Mouse (Mus musculus): ENCODE measurements at regions not wholly inside any gene's neighbourhood (a gene's known extent, or its start where the extent isn't known, plus 50 kb on each side); places are given as distances from the start of the nearest gene placed in this dataset.

DNA sequence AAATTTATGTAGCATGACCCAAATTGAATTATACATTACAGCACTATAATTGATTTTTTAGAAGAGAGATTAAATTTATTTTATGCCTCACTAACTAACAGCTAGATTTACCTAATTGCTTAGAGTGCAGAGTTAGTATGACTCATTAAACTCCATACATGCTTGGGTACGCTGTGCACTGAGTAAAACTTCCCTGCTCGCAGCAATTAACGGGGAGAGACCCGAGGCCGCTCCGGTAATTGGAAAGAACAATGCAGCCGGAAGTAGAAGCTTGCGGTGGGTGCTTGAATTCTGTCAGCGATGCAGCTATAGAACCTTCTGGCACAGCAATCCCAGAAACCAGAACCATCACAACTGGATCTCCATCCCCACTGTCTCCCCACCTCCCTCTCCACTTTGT, 261.8 kb downstream of the Tle3 start:
- no peak overlapping the region for H3K9ac ChIP-seq (ENCODE audit: low read depth, low read length)
- no peak overlapping the region for H3K4me3 ChIP-seq (ENCODE audit: low read depth, low read length)
- WGBS = 62% methylated on average over 9 of the region's 9 CpGs
- DNase-seq (ENCODE audit: low spot score) (peak; percentile 61), ATAC-seq (ENCODE audit: low read depth) (no peak; the same call in 1 of the 2 replicates)
- no peaks in the 10 kb centered on the region for H3K4me1 ChIP-seq (ENCODE audit: control insufficient read depth, insufficient read depth, low read length)
- H3K27me3 ChIP-seq (replicated peaks; ENCODE audit: control insufficient read depth, insufficient read depth, low read length) = no peaks in the 10 kb centered on the region; the same call in 1 of the 2 replicates
- H3K27ac ChIP-seq (replicated peaks; ENCODE audit: low read depth, low read length) = no peak overlapping the region
- no peaks in the 10 kb centered on the region for H3K36me3 ChIP-seq (ENCODE audit: control insufficient read depth, insufficient read depth, low read length)
- H3K4me2 ChIP-seq (ENCODE audit: low read depth, low read length) = no peak overlapping the region
- H3K9me3 ChIP-seq (ENCODE audit: control insufficient read depth, low read length) = no peaks in the 10 kb centered on the region

DNA sequence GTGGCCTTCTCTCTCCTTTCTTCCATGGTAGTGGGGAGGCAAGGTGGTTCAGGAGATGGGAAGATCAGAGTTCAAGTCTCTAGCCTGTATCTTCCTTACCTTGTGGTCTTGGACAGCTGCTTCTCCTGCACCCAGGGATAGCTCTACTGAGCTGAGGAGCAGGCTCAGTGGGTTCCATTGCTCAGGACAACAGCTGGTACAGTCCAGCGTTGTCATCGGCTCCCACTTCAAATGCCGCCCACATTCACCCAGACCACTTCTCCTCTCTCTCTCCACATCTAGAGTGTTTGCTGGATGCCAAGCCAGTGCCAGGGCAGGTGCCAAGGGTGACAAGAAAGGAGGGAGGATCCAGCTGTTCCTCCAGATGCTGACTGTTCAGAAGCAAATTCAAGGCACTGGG, 260.4 kb downstream of the Tle3 start:
- H3K27ac ChIP-seq (replicated peaks; ENCODE audit: low read depth, low read length) = no peak overlapping the region
- H3K4me2 ChIP-seq (ENCODE audit: low read depth, low read length) = no peak overlapping the region
- WGBS = 98% methylated on average over 3 of the region's 3 CpGs
- ATAC-seq (ENCODE audit: low read depth) (no peak), DNase-seq (ENCODE audit: low spot score) (no peak)
- no peaks in the 10 kb centered on the region for H3K9me3 ChIP-seq (ENCODE audit: control insufficient read depth, low read length)
- H3K4me1 ChIP-seq (ENCODE audit: control insufficient read depth, insufficient read depth, low read length) = no peaks in the 10 kb centered on the region
- H3K27me3 ChIP-seq (replicated peaks; ENCODE audit: control insufficient read depth, insufficient read depth, low read length) = no peaks in the 10 kb centered on the region; the same call in 1 of the 2 replicates
- H3K36me3 ChIP-seq (ENCODE audit: control insufficient read depth, insufficient read depth, low read length) = no peaks in the 10 kb centered on the region
- no peak overlapping the region for H3K4me3 ChIP-seq (ENCODE audit: low read depth, low read length)
- no peak overlapping the region for H3K9ac ChIP-seq (ENCODE audit: low read depth, low read length)

- ATAC-seq (ENCODE audit: low read depth) = no peak
- Histone ChIP-seq H3K9ac (ENCODE audit: low read depth, low read length) (no peak overlapping the region), H3K4me2 (ENCODE audit: low read depth, low read length) (no peak overlapping the region), H3K27ac (replicated peaks; ENCODE audit: low read depth, low read length) (no peak overlapping the region), H3K27me3 (replicated peaks; ENCODE audit: control insufficient read depth, insufficient read depth, low read length) (no peaks in the 10 kb centered on the region; the same call in 1 of the 2 replicates), H3K36me3 (ENCODE audit: control insufficient read depth, insufficient read depth, low read length) (no peaks in the 10 kb centered on the region), H3K4me3 (ENCODE audit: low read depth, low read length) (no peak overlapping the region), H3K4me1 (ENCODE audit: control insufficient read depth, insufficient read depth, low read length) (no peaks in the 10 kb centered on the region), H3K9me3 (ENCODE audit: control insufficient read depth, low read length) (no peaks in the 10 kb centered on the region)
- WGBS = 70% methylated on average over 7 of the region's 7 CpGs
- DNase-seq (ENCODE audit: low spot score) = no peak
Observed at GRCm38 (mm10) chr9:61631097-61631496, 258.9 kb downstream of the Tle3 start.

DNA sequence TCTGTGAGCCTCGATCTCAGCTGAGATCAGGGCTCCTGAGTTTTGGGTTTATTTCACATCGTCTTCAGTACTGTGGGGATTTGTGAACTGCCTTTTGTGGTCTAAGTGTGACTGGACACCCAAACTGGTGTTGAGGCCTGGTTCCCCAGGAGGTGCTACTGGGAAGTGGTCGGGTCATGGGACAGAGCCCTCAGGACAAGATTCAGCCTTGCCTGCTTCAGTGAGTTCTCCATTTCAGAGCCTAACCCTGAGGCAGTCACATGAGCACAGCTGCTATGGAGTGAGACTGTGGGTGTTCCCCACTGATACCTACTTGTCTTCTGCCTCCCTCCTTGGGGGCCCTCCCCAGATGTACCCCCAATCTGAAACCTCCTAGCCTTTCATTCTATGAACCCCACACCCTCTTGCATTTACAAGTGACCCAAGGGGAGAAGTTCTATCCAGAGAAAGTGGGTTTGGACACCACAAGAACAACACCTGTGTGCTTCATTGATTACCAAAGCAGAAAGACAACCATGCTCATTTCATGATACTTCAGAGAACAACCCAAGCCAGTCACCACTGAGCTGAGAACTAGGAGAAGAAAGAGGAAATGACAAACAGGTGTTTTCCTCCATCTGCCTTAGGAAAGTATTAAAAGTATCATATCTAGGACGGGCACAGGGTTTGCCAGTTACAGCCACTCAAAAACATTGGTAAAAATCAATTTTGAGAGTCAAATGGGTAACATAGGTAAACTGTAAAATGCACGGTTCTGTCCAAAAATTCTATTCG, 255.8 kb downstream of the Tle3 start:
- Histone ChIP-seq H3K4me2 (ENCODE audit: low read depth, low read length) (no peak overlapping the region), H3K9ac (ENCODE audit: low read depth, low read length) (no peak overlapping the region), H3K9me3 (ENCODE audit: control insufficient read depth, low read length) (no peaks in the 10 kb centered on the region), H3K27me3 (replicated peaks; ENCODE audit: control insufficient read depth, insufficient read depth, low read length) (peaks cover 4% of the 10 kb centered on the region; the same call in 1 of the 2 replicates), H3K4me3 (ENCODE audit: low read depth, low read length) (no peak overlapping the region), H3K36me3 (ENCODE audit: control insufficient read depth, insufficient read depth, low read length) (no peaks in the 10 kb centered on the region), H3K4me1 (ENCODE audit: control insufficient read depth, insufficient read depth, low read length) (no peaks in the 10 kb centered on the region), H3K27ac (replicated peaks; ENCODE audit: low read depth, low read length) (no peak overlapping the region)
- no peak for DNase-seq (ENCODE audit: low spot score)
- WGBS = 69% methylated on average over 6 of the region's 6 CpGs
- no peak for ATAC-seq (ENCODE audit: low read depth)

- Histone ChIP-seq H3K9ac (ENCODE audit: low read depth, low read length) (no peak overlapping the region), H3K4me2 (ENCODE audit: low read depth, low read length) (no peak overlapping the region), H3K4me3 (ENCODE audit: low read depth, low read length) (no peak overlapping the region), H3K9me3 (ENCODE audit: control insufficient read depth, low read length) (no peaks in the 10 kb centered on the region), H3K27ac (replicated peaks; ENCODE audit: low read depth, low read length) (no peak overlapping the region), H3K27me3 (replicated peaks; ENCODE audit: control insufficient read depth, insufficient read depth, low read length) (0 out of 2 replicates have a peak, but pooled peaks cover 8% of the 10 kb centered on the region), H3K4me1 (ENCODE audit: control insufficient read depth, insufficient read depth, low read length) (peaks cover 16% of the 10 kb centered on the region; the same call in 1 of the 2 replicates), H3K36me3 (ENCODE audit: control insufficient read depth, insufficient read depth, low read length) (no peaks in the 10 kb centered on the region)
- ATAC-seq (ENCODE audit: low read depth) (no peak), DNase-seq (ENCODE audit: low spot score) (no peak)
- WGBS = 56% methylated on average over 7 of the region's 7 CpGs
Observed at GRCm38 (mm10) chr9:61622933-61623332, 250.8 kb downstream of the Tle3 start.

GRCm38 (mm10) chr9:61621939-61622338, 249.8 kb downstream of the Tle3 start:
- no peak overlapping the region for H3K27ac ChIP-seq (replicated peaks; ENCODE audit: low read depth, low read length)
- no peaks in the 10 kb centered on the region for H3K36me3 ChIP-seq (ENCODE audit: control insufficient read depth, insufficient read depth, low read length)
- H3K9ac ChIP-seq (ENCODE audit: low read depth, low read length) = no peak overlapping the region
- H3K4me1 ChIP-seq (ENCODE audit: control insufficient read depth, insufficient read depth, low read length) = peaks cover 16% of the 10 kb centered on the region; the same call in 1 of the 2 replicates
- H3K27me3 ChIP-seq (replicated peaks; ENCODE audit: control insufficient read depth, insufficient read depth, low read length) = 0 out of 2 replicates have a peak, but pooled peaks cover 8% of the 10 kb centered on the region
- ATAC-seq (ENCODE audit: low read depth) (no peak), DNase-seq (ENCODE audit: low spot score) (no peak)
- H3K4me2 ChIP-seq (ENCODE audit: low read depth, low read length) = no peak overlapping the region
- 67% methylated on average over 5 of the region's 5 CpGs for WGBS
- H3K4me3 ChIP-seq (ENCODE audit: low read depth, low read length) = no peak overlapping the region
- H3K9me3 ChIP-seq (ENCODE audit: control insufficient read depth, low read length) = no peaks in the 10 kb centered on the region

GRCm38 (mm10) chr9:61620786-61621185, 248.6 kb downstream of the Tle3 start:
- DNase-seq (ENCODE audit: low spot score) (peak; percentile 43), ATAC-seq (ENCODE audit: low read depth) (no peak)
- Histone ChIP-seq H3K36me3 (ENCODE audit: control insufficient read depth, insufficient read depth, low read length) (no peaks in the 10 kb centered on the region), H3K27ac (replicated peaks; ENCODE audit: low read depth, low read length) (no peak overlapping the region), H3K27me3 (replicated peaks; ENCODE audit: control insufficient read depth, insufficient read depth, low read length) (0 out of 2 replicates have a peak, but pooled peaks cover 8% of the 10 kb centered on the region), H3K4me2 (ENCODE audit: low read depth, low read length) (no peak overlapping the region), H3K9me3 (ENCODE audit: control insufficient read depth, low read length) (no peaks in the 10 kb centered on the region), H3K9ac (ENCODE audit: low read depth, low read length) (no peak overlapping the region), H3K4me1 (ENCODE audit: control insufficient read depth, insufficient read depth, low read length) (peaks cover 16% of the 10 kb centered on the region; the same call in 1 of the 2 replicates), H3K4me3 (ENCODE audit: low read depth, low read length) (no peak overlapping the region)
- 48% methylated on average over 2 of the region's 2 CpGs for WGBS

DNA sequence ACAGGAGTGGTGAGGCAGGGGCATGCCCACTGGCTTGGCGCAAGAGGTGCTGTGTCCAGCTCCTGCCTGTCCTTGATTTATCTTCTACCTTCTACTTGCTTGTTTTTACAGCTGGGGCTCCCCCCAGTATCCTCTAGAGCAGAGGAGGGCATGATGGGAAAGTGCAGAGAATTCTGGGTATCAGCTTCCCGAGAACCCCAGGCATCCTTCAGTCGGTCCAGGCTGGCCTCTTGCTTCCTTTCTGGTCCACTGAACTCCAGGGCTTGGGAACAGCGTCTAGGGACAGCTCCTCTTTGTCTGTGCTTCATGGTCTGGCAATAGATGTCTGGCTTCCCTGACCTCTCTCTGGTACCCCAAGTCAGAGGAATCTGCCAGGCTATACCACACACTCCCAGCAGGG, 247.9 kb downstream of the Tle3 start:
- H3K4me3 ChIP-seq (ENCODE audit: low read depth, low read length) = no peak overlapping the region
- ATAC-seq (ENCODE audit: low read depth) (no peak), DNase-seq (ENCODE audit: low spot score) (no peak)
- H3K27me3 ChIP-seq (replicated peaks; ENCODE audit: control insufficient read depth, insufficient read depth, low read length) = 0 out of 2 replicates have a peak, but pooled peaks cover 13% of the 10 kb centered on the region
- no peak overlapping the region for H3K27ac ChIP-seq (replicated peaks; ENCODE audit: low read depth, low read length)
- H3K4me1 ChIP-seq (ENCODE audit: control insufficient read depth, insufficient read depth, low read length) = peaks cover 16% of the 10 kb centered on the region; the same call in 1 of the 2 replicates
- WGBS = 40% methylated on average over 4 of the region's 4 CpGs
- no peaks in the 10 kb centered on the region for H3K9me3 ChIP-seq (ENCODE audit: control insufficient read depth, low read length)
- H3K36me3 ChIP-seq (ENCODE audit: control insufficient read depth, insufficient read depth, low read length) = no peaks in the 10 kb centered on the region
- no peak overlapping the region for H3K4me2 ChIP-seq (ENCODE audit: low read depth, low read length)
- H3K9ac ChIP-seq (ENCODE audit: low read depth, low read length) = no peak overlapping the region
